Mouse (Mus musculus) embryonic facial prominence, embryonic 14.5 days (tissue): Measurements from ENCODE around the gene Cars. TPM values are rescaled to one million over a fixed set of nuclear protein-coding genes. Genes with fewer than 3 reads are reported as not detected.

Experiments used
- ATAC-seq: fragments of 200-750 bp; cut with Nextera tagmentation; 2 replicates; pipeline ENCODE4 v1.8.0; 2017; ENCODE audit warnings: low read depth, moderate number of reproducible peaks, moderate TSS enrichment
- DNase-seq: peaks from one replicate; pipeline ENCODE4 v3.0.0-alpha.2; 2015; ENCODE audit warnings: low spot score
- H3K27ac ChIP-seq: fragments of 300-500 bp; sonication (generic); replicated peaks from 2 replicates; pipeline ENCODE4 v1.5.1; 2014; ENCODE audit warnings: low read depth, mild to moderate bottlenecking, low read length, moderate library complexity
- H3K27me3 ChIP-seq: fragments of 300-500 bp; sonication (generic); replicated peaks from 2 replicates; pipeline ENCODE4 v1.6.1; 2014; ENCODE audit warnings: low read length; ENCODE audit not compliant: control insufficient read depth, insufficient read depth
- H3K36me3 ChIP-seq: fragments of 300-500 bp; sonication (generic); 2 replicates; pipeline ENCODE4 v1.6.1; 2014; ENCODE audit warnings: low read length, mixed read lengths; ENCODE audit not compliant: control insufficient read depth, insufficient read depth
- H3K4me1 ChIP-seq: fragments of 300-500 bp; sonication (generic); 2 replicates; pipeline ENCODE4 v1.6.1; 2014; ENCODE audit warnings: antibody characterized with exemption, low read length; ENCODE audit not compliant: control insufficient read depth, insufficient read depth
- H3K4me2 ChIP-seq: fragments of 300-500 bp; sonication (generic); 2 replicates; pipeline ENCODE4 v1.6.1; 2014; ENCODE audit warnings: low read depth, mild to moderate bottlenecking, low read length, moderate library complexity, mixed read lengths
- H3K4me3 ChIP-seq: fragments of 300-500 bp; sonication (generic); 2 replicates; pipeline ENCODE4 v1.5.1; 2014; ENCODE audit warnings: low read depth, mild to moderate bottlenecking, low read length
- H3K9ac ChIP-seq: fragments of 300-500 bp; sonication (generic); 2 replicates; pipeline ENCODE4 v1.6.1; 2014; ENCODE audit warnings: low read depth, mild to moderate bottlenecking, low read length, moderate library complexity, mixed read lengths
- H3K9me3 ChIP-seq: fragments of 300-500 bp; sonication (generic); 2 replicates; pipeline ENCODE4 v1.6.1; 2016; ENCODE audit warnings: low read length; ENCODE audit not compliant: control insufficient read depth
- WGBS: fragments of 180-500 bp; shearing (Covaris S2); extraction: QIAGEN DNeasy Blood & Tissue Kit; methylation state at CpG from one replicate; pipeline ENCODE4 v1.1.7; 2014; 5-methylcytosine and 5-hydroxymethylcytosine counted together
- polyA plus RNA-seq: library from polyadenylated mRNA; unstranded; fragments of >200 nt; fragmentation: Nextera tagmentation; extraction: Ambion mirVana; gene quantifications from 2 replicates; pipeline ENCODE4 v1.2.1, GENCODE M21; 2014

Gene Cars
- polyA plus RNA-seq, 1 experiment from 2014 or later: 52.2 TPM

GRCm38 (mm10) chr7:143626178-143626577, 26.3 kb upstream of the Cars start:
- no peaks in the 10 kb centered on the region for H3K27me3 ChIP-seq
- no peak overlapping the region for H3K27ac ChIP-seq
- no peaks in the 10 kb centered on the region for H3K4me1 ChIP-seq
- no peak overlapping the region for H3K9ac ChIP-seq
- ATAC-seq (no peak), DNase-seq (no peak)
- 58% methylated on average over 2 of the region's 2 CpGs for WGBS
- H3K9me3 ChIP-seq: no peaks in the 10 kb centered on the region
- H3K4me3 ChIP-seq: no peak overlapping the region
- H3K4me2 ChIP-seq: no peak overlapping the region
- no peaks in the 10 kb centered on the region for H3K36me3 ChIP-seq

GRCm38 (mm10) chr7:143625151-143625550, 25.3 kb upstream of the Cars start:
- ATAC-seq (no peak), DNase-seq (no peak)
- no peaks in the 10 kb centered on the region for H3K36me3 ChIP-seq
- H3K4me1 ChIP-seq: no peaks in the 10 kb centered on the region
- H3K9me3 ChIP-seq: no peaks in the 10 kb centered on the region
- no peaks in the 10 kb centered on the region for H3K27me3 ChIP-seq
- no peak overlapping the region for H3K4me3 ChIP-seq
- no peak overlapping the region for H3K27ac ChIP-seq
- H3K9ac ChIP-seq: no peak overlapping the region
- no peak overlapping the region for H3K4me2 ChIP-seq
- WGBS: 69% methylated on average over 5 of the region's 5 CpGs

- DNase-seq: no peak
- H3K27me3 ChIP-seq: no peaks in the 10 kb centered on the region
These were observed 24.7 kb upstream of the Cars start for GRCm38 (mm10) chr7:143624561-143624960.

GRCm38 (mm10) chr7:143620951-143621350, 21.1 kb upstream of the Cars start:
- DNase-seq (no peak), ATAC-seq (no peak)
- no peaks in the 10 kb centered on the region for H3K4me1 ChIP-seq
- H3K36me3 ChIP-seq: no peaks in the 10 kb centered on the region
- H3K4me2 ChIP-seq: no peak overlapping the region
- 58% methylated on average over 1 of the region's 1 CpGs for WGBS
- H3K27ac ChIP-seq: no peak overlapping the region
- H3K27me3 ChIP-seq: no peaks in the 10 kb centered on the region
- H3K9ac ChIP-seq: no peak overlapping the region
- H3K9me3 ChIP-seq: no peaks in the 10 kb centered on the region
- no peak overlapping the region for H3K4me3 ChIP-seq

More at GRCm38 (mm10) chr7:143624561-143624960, 24.7 kb upstream of the Cars start:
- no peak for ATAC-seq
- Histone ChIP-seq H3K36me3 (no peaks in the 10 kb centered on the region), H3K27ac (no peak overlapping the region), H3K9me3 (no peaks in the 10 kb centered on the region), H3K4me3 (no peak overlapping the region), H3K4me2 (no peak overlapping the region), H3K9ac (no peak overlapping the region), H3K4me1 (no peaks in the 10 kb centered on the region)
- 81% methylated on average over 3 of the region's 3 CpGs for WGBS

- WGBS: 64% methylated on average over 9 of the region's 9 CpGs
These were observed 14.7 kb upstream of the Cars start for GRCm38 (mm10) chr7:143614404-143615135.

GRCm38 (mm10) chr7:143612215-143612614, 12.3 kb upstream of the Cars start:
- Histone ChIP-seq H3K4me2 (no peak overlapping the region), H3K36me3 (no peaks in the 10 kb centered on the region), H3K27ac (no peak overlapping the region), H3K27me3 (no peaks in the 10 kb centered on the region), H3K4me1 (no peaks in the 10 kb centered on the region), H3K9ac (no peak overlapping the region), H3K9me3 (no peaks in the 10 kb centered on the region), H3K4me3 (no peak overlapping the region)
- no peak for ATAC-seq
- no peak for DNase-seq
- WGBS: 58% methylated on average over 3 of the region's 3 CpGs

More at GRCm38 (mm10) chr7:143614404-143615135, 14.7 kb upstream of the Cars start:
- no peaks in the 10 kb centered on the region for H3K36me3 ChIP-seq
- DNase-seq: peak; percentile 43
- 0 out of 2 replicates have a peak, but pooled peaks have one; percentile 12 for ATAC-seq
- no peaks in the 10 kb centered on the region for H3K9me3 ChIP-seq
- no peak overlapping the region for H3K4me2 ChIP-seq
- no peak overlapping the region for H3K4me3 ChIP-seq
- H3K27me3 ChIP-seq: no peaks in the 10 kb centered on the region
- no peak overlapping the region for H3K9ac ChIP-seq
- H3K27ac ChIP-seq: no peak overlapping the region
- H3K4me1 ChIP-seq: no peaks in the 10 kb centered on the region

- no peak overlapping the region for H3K9ac ChIP-seq
- H3K36me3 ChIP-seq: no peaks in the 10 kb centered on the region
- H3K4me1 ChIP-seq: no peaks in the 10 kb centered on the region
- no peak overlapping the region for H3K4me2 ChIP-seq
- H3K4me3 ChIP-seq: no peak overlapping the region
- H3K27me3 ChIP-seq: no peaks in the 10 kb centered on the region
- H3K9me3 ChIP-seq: no peaks in the 10 kb centered on the region; the same call in 1 of the 2 replicates
- 87% methylated on average over 3 of the region's 3 CpGs for WGBS
- no peak overlapping the region for H3K27ac ChIP-seq
- no peak for ATAC-seq
- DNase-seq: no peak
These were observed 5.4 kb upstream of the Cars start for GRCm38 (mm10) chr7:143605321-143605720.

- Histone ChIP-seq H3K9ac (no peak overlapping the region), H3K9me3 (no peaks in the 10 kb centered on the region; the same call in 1 of the 2 replicates), H3K36me3 (no peaks in the 10 kb centered on the region), H3K4me3 (no peak overlapping the region), H3K27me3 (no peaks in the 10 kb centered on the region), H3K4me2 (no peak overlapping the region), H3K4me1 (no peaks in the 10 kb centered on the region), H3K27ac (no peak overlapping the region)
- 71% methylated on average over 2 of the region's 2 CpGs for WGBS
- DNase-seq (no peak), ATAC-seq (no peak)
These were observed 5.0 kb upstream of the Cars start for GRCm38 (mm10) chr7:143604889-143605288.

- Histone ChIP-seq H3K27me3 (no peaks in the 10 kb centered on the region), H3K4me2 (no peak overlapping the region), H3K9ac (no peak overlapping the region), H3K9me3 (no peaks in the 10 kb centered on the region; the same call in 1 of the 2 replicates), H3K27ac (no peak overlapping the region), H3K36me3 (no peaks in the 10 kb centered on the region), H3K4me1 (peaks cover 8% of the 10 kb centered on the region), H3K4me3 (no peak overlapping the region)
- 65% methylated on average over 2 of the region's 2 CpGs for WGBS
- ATAC-seq (no peak), DNase-seq (no peak)
These were observed 1.8 kb upstream of the Cars start for GRCm38 (mm10) chr7:143601705-143602104.
